Mouse (Mus musculus) neural tube, embryonic 15.5 days (tissue): ENCODE measurements around the gene Mprip. TPM values are rescaled to one million over a fixed set of nuclear protein-coding genes. Genes with fewer than 3 reads are reported as not detected.

Source experiments
- ATAC-seq: fragments of 200-750 bp; cut with Nextera tagmentation; 2 replicates; pipeline ENCODE4 v1.8.0; 2017; ENCODE audit warnings: mild to moderate bottlenecking, moderate TSS enrichment, moderate library complexity; ENCODE audit not compliant: low FRiP score
- H3K27ac ChIP-seq: fragments of 300-500 bp; sonication (generic); replicated peaks from 2 replicates; pipeline ENCODE4 v1.5.1; 2015; ENCODE audit warnings: mild to moderate bottlenecking, inconsistent platforms
- H3K27me3 ChIP-seq: fragments of 300-500 bp; sonication (generic); replicated peaks from 2 replicates; pipeline ENCODE4 v1.6.1; 2015; ENCODE audit warnings: inconsistent platforms
- H3K36me3 ChIP-seq: fragments of 300-500 bp; sonication (generic); 2 replicates; pipeline ENCODE4 v1.6.1; 2015; ENCODE audit warnings: inconsistent platforms
- H3K4me1 ChIP-seq: fragments of 300-500 bp; sonication (generic); 2 replicates; pipeline ENCODE4 v1.6.1; 2015; ENCODE audit warnings: inconsistent platforms
- H3K4me2 ChIP-seq: fragments of 300-500 bp; sonication (generic); 2 replicates; pipeline ENCODE4 v1.6.1; 2015; ENCODE audit warnings: inconsistent platforms, mild to moderate bottlenecking, moderate library complexity
- H3K4me3 ChIP-seq: fragments of 300-500 bp; sonication (generic); replicated peaks from 2 replicates; pipeline ENCODE4 v1.5.1; 2015; ENCODE audit warnings: mild to moderate bottlenecking, inconsistent platforms
- H3K9ac ChIP-seq: fragments of 300-500 bp; sonication (generic); replicated peaks from 2 replicates; pipeline ENCODE4 v1.6.1; 2015; ENCODE audit warnings: mild to moderate bottlenecking, inconsistent platforms
- H3K9me3 ChIP-seq: fragments of 300-500 bp; sonication (generic); replicated peaks from 2 replicates; pipeline ENCODE4 v1.6.1; 2016; ENCODE audit warnings: inconsistent platforms
- WGBS: fragments of 180-500 bp; shearing (Covaris S2); methylation state at CpG from one replicate; pipeline ENCODE4 v1.1.7; 2015; ENCODE audit warnings: mixed read lengths; 5-methylcytosine and 5-hydroxymethylcytosine counted together
- polyA plus RNA-seq: library from polyadenylated mRNA; unstranded; fragments of >200 nt; fragmentation: Nextera tagmentation; extraction: Ambion mirVana; gene quantifications from 2 replicates; pipeline ENCODE4 v1.2.1, GENCODE M21; 2015

Mprip gene
- polyA plus RNA-seq, 1 experiment from 2014 or later: 65.8 TPM

GRCm38 (mm10) chr11:59770753-59771152, 109.6 kb downstream of the Mprip start:
- 63% methylated on average over 7 of the region's 7 CpGs for WGBS
- no peaks in the 10 kb centered on the region for H3K27me3 ChIP-seq
- no peak overlapping the region for H3K4me3 ChIP-seq
- H3K9ac ChIP-seq: no peak overlapping the region
- H3K27ac ChIP-seq: peak overlapping the region; percentile 66
- ATAC-seq: peak; percentile 83
- no peaks in the 10 kb centered on the region for H3K9me3 ChIP-seq
- H3K4me2 ChIP-seq: no peak overlapping the region
- H3K36me3 ChIP-seq: peaks cover 93% of the 10 kb centered on the region
- H3K4me1 ChIP-seq: no peaks in the 10 kb centered on the region

DNA sequence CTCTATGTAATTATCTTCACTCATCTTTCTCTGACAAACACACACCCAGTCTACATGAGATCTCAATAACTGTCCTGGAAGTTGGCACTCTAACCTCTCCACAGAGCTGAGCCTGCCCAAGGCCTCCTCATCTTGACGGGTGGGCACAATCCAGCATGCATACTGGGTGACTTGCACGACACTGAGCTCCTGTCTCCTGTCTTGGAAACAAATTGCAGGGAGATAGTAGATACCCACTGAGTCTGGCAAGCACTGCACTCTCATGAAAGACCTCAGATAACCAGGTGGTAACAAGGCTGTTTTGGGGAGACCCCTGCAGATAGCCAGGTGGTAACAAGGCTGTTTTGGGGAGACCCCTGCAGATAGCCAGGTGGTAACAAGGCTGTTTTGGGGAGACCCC, 111.2 kb downstream of the Mprip start:
- Histone ChIP-seq H3K27ac (no peak overlapping the region), H3K36me3 (peaks cover 94% of the 10 kb centered on the region), H3K4me2 (no peak overlapping the region), H3K4me1 (no peaks in the 10 kb centered on the region), H3K9me3 (no peaks in the 10 kb centered on the region), H3K9ac (no peak overlapping the region), H3K27me3 (no peaks in the 10 kb centered on the region), H3K4me3 (no peak overlapping the region)
- WGBS: 87% methylated on average over 2 of the region's 2 CpGs
- ATAC-seq: no peak

- Histone ChIP-seq H3K27ac (no peak overlapping the region), H3K27me3 (no peaks in the 10 kb centered on the region), H3K36me3 (peaks cover 94% of the 10 kb centered on the region), H3K4me2 (no peak overlapping the region), H3K9ac (no peak overlapping the region), H3K9me3 (no peaks in the 10 kb centered on the region), H3K4me1 (no peaks in the 10 kb centered on the region), H3K4me3 (no peak overlapping the region)
- ATAC-seq: no peak
- WGBS: 93% methylated on average over 4 of the region's 4 CpGs
Observed at GRCm38 (mm10) chr11:59772902-59773301, 111.8 kb downstream of the Mprip start.

GRCm38 (mm10) chr11:59774522-59774921, 113.4 kb downstream of the Mprip start:
- Histone ChIP-seq H3K27ac (no peak overlapping the region), H3K9me3 (no peaks in the 10 kb centered on the region), H3K4me3 (no peak overlapping the region), H3K4me1 (no peaks in the 10 kb centered on the region), H3K27me3 (no peaks in the 10 kb centered on the region), H3K9ac (no peak overlapping the region), H3K36me3 (peaks cover 90% of the 10 kb centered on the region), H3K4me2 (no peak overlapping the region)
- ATAC-seq: no peak
- WGBS: 91% methylated on average over 4 of the region's 4 CpGs

GRCm38 (mm10) chr11:59775435-59776148, 114.5 kb downstream of the Mprip start:
- Histone ChIP-seq H3K36me3 (peaks cover 82% of the 10 kb centered on the region), H3K27ac (no peak overlapping the region), H3K4me2 (no peak overlapping the region), H3K4me1 (no peaks in the 10 kb centered on the region), H3K27me3 (no peaks in the 10 kb centered on the region), H3K4me3 (no peak overlapping the region), H3K9ac (no peak overlapping the region), H3K9me3 (no peaks in the 10 kb centered on the region)
- 91% methylated on average over 13 of the region's 13 CpGs for WGBS
- ATAC-seq: no peak

DNA sequence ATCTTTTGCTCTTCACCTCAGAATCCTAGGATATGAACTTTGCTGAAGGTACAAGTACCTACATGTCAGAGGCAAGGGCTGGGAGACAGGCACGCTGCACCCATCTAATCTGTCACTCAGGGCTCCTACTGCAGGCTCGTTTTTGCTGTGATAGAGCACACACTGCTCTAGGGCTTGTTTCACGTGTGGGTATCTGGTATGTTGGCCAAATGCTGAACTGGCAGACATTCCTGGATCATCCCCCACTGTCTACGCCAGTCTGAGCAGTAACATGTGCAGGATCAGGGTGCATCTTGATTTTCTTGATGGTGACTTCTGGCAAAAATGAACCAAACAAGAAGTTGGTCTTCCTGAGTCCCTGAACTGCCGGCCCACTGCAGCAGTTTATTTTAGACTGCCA, 116.2 kb downstream of the Mprip start:
- WGBS: 96% methylated on average over 5 of the region's 5 CpGs
- Histone ChIP-seq H3K27me3 (no peaks in the 10 kb centered on the region), H3K4me2 (no peak overlapping the region), H3K36me3 (peaks cover 66% of the 10 kb centered on the region), H3K9me3 (no peaks in the 10 kb centered on the region), H3K27ac (no peak overlapping the region), H3K4me1 (no peaks in the 10 kb centered on the region), H3K4me3 (no peak overlapping the region), H3K9ac (no peak overlapping the region)
- ATAC-seq: no peak

DNA sequence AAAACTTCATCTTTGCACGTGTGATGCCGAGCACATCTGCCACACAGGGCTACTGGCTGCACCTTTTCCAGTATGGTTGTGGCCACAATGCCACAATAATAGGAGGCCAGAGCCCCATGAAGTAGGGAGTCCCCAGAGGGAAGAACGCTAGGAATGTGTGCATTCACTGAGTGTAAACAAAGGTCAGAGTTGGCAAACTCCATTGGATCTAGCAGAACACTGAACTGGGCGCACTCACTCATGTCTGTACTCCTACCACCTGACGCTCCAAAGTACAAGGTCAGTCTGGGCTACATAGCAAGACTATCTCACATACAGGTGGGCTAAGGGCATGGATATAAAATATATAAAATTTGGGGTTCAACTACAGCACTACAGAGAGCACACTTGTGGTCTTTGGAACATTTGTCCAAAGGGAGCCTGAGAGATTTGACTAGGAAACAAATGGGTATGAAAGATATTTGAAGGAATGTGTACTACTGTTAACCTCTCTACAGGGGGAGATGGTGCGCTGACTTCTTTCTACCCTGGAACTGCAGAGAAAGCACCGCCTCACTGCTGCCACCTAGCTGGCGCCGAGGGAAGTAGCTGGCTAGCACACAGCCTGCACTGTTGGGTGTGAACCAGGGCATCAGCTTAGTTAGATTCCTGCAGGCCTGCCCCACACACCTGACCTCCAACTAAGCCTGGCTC, 117.2 kb downstream of the Mprip start:
- 58% methylated on average over 9 of the region's 9 CpGs for WGBS
- no peak for ATAC-seq
- H3K36me3 ChIP-seq: peaks cover 57% of the 10 kb centered on the region
- H3K27ac ChIP-seq: no peak overlapping the region
- H3K4me1 ChIP-seq: no peaks in the 10 kb centered on the region
- no peaks in the 10 kb centered on the region for H3K9me3 ChIP-seq
- no peaks in the 10 kb centered on the region for H3K27me3 ChIP-seq
- H3K9ac ChIP-seq: no peak overlapping the region
- H3K4me2 ChIP-seq: no peak overlapping the region
- no peak overlapping the region for H3K4me3 ChIP-seq

DNA sequence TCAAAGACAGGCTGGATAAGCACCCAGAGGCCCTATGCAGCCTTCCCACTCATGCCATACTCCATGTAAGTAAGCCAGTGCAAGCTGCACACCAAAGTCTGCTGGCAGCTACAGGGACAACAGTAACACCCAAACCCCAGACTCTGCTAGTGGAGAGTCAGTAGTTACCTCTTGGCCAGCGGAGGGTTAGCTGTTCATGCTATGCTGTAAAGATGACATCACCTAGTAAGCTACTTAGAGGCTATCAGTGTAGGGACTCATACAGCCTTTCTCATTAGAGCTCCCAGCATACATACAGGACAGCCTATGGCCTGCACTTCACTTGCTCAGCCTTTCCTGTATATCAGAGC, 117.7 kb downstream of the Mprip start:
- Histone ChIP-seq H3K27me3 (no peaks in the 10 kb centered on the region), H3K4me3 (no peak overlapping the region), H3K27ac (no peak overlapping the region), H3K4me2 (no peak overlapping the region), H3K9ac (no peak overlapping the region), H3K36me3 (peaks cover 52% of the 10 kb centered on the region), H3K4me1 (no peaks in the 10 kb centered on the region), H3K9me3 (no peaks in the 10 kb centered on the region)
- no peak for ATAC-seq
- 91% methylated on average over 1 of the region's 1 CpGs for WGBS

- no peaks in the 10 kb centered on the region for H3K9me3 ChIP-seq
- WGBS: 86% methylated on average over 4 of the region's 4 CpGs
Observed at GRCm38 (mm10) chr11:59779406-59779805, 118.3 kb downstream of the Mprip start.

DNA sequence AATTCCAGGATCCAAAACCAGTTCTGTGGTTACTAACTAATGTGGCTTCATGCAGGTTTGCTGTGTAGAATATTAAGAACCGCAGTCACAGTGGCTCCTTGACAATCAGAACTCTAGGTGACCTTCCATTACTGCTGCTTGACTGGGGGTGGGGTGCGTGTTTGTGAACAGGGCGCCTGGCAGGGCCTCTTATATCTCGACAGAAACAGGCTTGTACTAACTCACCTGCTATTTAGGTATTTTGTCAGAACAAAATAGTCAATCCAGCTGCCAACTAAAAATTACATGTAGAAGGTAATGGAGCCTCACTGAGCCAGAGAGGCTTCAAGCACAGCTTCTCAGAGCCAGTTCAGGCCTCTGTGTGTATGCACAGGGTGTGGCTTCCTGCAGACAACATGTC, 119.1 kb downstream of the Mprip start:
- WGBS: 91% methylated on average over 4 of the region's 4 CpGs
- H3K27ac ChIP-seq: no peak overlapping the region
- ATAC-seq: no peak
- H3K4me1 ChIP-seq: no peaks in the 10 kb centered on the region
- no peak overlapping the region for H3K4me2 ChIP-seq
- H3K27me3 ChIP-seq: no peaks in the 10 kb centered on the region
- H3K9me3 ChIP-seq: no peaks in the 10 kb centered on the region
- no peak overlapping the region for H3K4me3 ChIP-seq
- H3K9ac ChIP-seq: no peak overlapping the region
- peaks cover 41% of the 10 kb centered on the region for H3K36me3 ChIP-seq

More at GRCm38 (mm10) chr11:59779406-59779805, 118.3 kb downstream of the Mprip start:
- H3K27me3 ChIP-seq: no peaks in the 10 kb centered on the region
- peaks cover 47% of the 10 kb centered on the region for H3K36me3 ChIP-seq
- no peak overlapping the region for H3K4me3 ChIP-seq
- no peak overlapping the region for H3K9ac ChIP-seq
- H3K27ac ChIP-seq: no peak overlapping the region
- no peak overlapping the region for H3K4me2 ChIP-seq
- ATAC-seq: no peak
- H3K4me1 ChIP-seq: no peaks in the 10 kb centered on the region

DNA sequence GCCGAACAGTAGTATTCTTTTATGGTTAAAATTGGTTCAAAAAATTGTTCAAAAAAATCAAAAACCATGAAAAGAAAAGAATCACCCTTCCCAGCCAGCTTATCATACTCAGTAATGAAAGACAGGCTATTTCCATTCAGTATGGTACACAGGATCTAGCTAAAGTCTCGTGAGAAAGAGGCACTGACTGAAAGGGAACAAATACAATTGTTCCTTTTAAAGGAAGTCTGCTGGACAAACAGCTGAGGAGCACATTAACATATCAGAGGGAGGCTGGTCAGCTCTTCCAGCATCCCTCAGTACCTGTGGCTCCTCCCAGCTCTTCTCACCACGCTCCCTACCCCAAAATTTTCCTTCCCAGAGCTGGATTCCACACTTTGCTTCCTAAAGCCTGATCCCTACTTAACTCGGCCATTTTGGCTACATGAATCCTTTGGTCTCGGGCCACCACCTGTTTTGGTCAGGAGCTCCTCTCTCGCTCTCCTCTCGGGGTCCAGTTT, 121.0 kb downstream of the Mprip start:
- no peaks in the 10 kb centered on the region for H3K27me3 ChIP-seq
- no peak for ATAC-seq
- no peak overlapping the region for H3K4me2 ChIP-seq
- no peak overlapping the region for H3K9ac ChIP-seq
- H3K36me3 ChIP-seq: peaks cover 22% of the 10 kb centered on the region
- H3K9me3 ChIP-seq: no peaks in the 10 kb centered on the region
- H3K4me3 ChIP-seq: no peak overlapping the region
- H3K4me1 ChIP-seq: peaks cover 4% of the 10 kb centered on the region
- H3K27ac ChIP-seq: no peak overlapping the region
- 72% methylated on average over 7 of the region's 7 CpGs for WGBS

GRCm38 (mm10) chr11:59783591-59783990, 122.5 kb downstream of the Mprip start:
- Histone ChIP-seq H3K36me3 (peaks cover 9% of the 10 kb centered on the region), H3K4me1 (peaks cover 10% of the 10 kb centered on the region), H3K4me3 (no peak overlapping the region), H3K27me3 (no peaks in the 10 kb centered on the region), H3K4me2 (no peak overlapping the region), H3K27ac (no peak overlapping the region), H3K9me3 (no peaks in the 10 kb centered on the region), H3K9ac (no peak overlapping the region)
- no peak for ATAC-seq
- WGBS: 90% methylated on average over 6 of the region's 6 CpGs
